Mouse (Mus musculus): ENCODE results near the gene Comt.

Comt gene

DNA sequence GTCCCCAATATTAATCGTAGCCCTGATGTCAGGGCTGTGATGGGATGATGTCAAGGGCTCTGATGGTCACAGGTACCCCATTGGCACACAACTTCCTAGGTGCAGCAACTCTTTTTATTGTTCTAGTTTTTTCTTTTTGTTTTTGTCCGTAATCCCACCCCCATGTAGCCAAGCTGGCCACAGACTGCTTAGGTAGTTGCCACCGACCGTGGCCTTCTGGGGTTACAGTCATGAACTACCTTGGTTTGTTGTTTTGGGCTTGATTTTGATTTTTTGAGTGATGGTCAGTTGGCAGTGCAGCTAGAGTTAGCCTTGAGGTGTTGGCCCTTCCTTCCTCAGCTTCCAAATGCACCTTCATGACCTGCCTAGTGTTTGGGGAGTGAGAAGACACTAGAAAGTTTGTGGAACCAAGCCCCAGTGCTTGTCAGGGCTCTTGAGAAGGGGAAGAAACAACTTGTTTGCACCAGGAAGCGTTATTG, at the start of gene Comt:
TSS of gene Comt (minus strand) at position 51 of the 479 bp plus-strand sequence.
- DNase-seq (ENCODE audit: low read depth in 2 of 2, low spot score in 2 of 2) = no peak

DNA sequence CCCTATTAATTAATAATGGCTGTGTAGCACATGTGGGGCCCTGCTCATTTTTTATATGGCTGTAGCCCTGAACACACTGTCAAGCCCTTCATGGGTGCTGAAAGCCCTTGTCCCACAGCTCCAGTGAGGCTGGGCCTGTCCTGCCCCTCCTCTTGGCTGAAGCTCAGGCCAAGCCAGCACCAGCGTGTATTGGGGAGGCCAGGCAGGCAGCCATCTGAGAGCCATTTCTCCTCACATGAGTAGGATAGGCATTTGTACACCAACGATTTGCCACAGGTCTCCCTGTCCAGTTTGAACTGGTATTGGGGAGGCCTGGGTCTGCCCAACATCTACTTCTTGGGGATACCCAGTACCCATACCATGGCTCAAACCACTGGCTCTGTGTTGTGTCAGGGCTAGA, 47.4 kb upstream of the Comt start:
- no peak for DNase-seq (ENCODE audit: low read depth in 2 of 2, low spot score in 2 of 2)

DNA sequence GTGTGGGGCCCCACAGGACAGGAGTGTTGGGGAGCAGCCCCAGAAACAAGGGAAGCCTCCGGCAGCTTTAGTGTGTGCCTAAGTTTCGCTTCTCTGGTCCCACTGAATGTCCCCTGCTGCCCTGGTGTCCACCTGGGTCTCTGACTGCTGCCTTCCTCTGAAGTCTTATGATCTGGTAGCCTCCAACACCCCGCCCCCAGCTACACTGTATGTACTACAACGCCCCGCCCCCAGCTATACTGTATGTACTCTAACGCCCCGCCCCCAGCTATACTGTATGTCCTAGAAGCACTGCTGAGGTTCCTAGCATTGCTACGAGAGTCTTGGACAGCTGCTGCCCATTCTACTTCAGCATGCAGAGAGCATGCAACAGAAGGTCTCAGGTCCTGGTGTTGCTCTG, 46.3 kb upstream of the Comt start:
- no peak for DNase-seq (ENCODE audit: low read depth in 2 of 2, low spot score in 2 of 2)

DNA sequence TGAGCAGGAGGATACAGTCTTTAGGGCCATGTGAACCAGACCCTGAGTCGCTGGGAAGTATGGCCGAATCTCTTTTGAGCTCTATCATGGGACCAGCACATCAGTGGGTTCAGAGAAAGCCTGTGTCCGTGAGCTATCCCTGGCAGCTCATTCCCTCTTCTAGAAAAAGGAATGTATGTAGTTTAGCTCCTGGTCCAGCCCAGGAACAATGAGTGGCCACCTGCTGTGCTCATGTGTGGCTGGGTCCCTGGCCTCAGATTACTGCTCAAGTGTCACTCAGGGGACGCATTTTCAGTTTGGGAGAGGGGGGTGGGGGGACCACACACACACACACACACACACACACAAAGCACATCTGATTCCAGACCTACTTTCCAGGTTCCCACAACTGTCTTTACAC, 45.8 kb upstream of the Comt start:
- no peak for DNase-seq (ENCODE audit: low read depth in 2 of 2, low spot score in 2 of 2)

DNA sequence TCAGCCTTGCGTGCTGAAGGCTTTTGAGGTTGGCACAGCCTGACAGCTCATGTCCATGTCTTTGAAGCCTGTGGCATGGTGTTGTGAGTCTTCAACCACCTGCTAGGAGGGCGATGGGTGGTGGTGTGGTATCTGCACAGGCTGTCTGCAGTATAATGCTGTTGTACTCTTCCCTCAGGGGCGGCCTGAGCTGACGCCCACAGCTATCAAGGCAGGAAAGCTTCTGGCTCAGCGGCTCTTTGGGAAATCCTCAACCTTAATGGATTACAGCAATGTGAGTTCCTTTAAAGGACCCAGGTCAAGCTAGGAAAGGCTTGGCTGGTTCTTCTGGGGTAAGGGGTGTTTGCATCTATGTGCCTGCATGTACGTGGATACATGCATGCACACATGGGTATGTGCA, 45.3 kb upstream of the Comt start:
- no peak for DNase-seq (ENCODE audit: low read depth in 2 of 2, low spot score in 2 of 2)

DNA sequence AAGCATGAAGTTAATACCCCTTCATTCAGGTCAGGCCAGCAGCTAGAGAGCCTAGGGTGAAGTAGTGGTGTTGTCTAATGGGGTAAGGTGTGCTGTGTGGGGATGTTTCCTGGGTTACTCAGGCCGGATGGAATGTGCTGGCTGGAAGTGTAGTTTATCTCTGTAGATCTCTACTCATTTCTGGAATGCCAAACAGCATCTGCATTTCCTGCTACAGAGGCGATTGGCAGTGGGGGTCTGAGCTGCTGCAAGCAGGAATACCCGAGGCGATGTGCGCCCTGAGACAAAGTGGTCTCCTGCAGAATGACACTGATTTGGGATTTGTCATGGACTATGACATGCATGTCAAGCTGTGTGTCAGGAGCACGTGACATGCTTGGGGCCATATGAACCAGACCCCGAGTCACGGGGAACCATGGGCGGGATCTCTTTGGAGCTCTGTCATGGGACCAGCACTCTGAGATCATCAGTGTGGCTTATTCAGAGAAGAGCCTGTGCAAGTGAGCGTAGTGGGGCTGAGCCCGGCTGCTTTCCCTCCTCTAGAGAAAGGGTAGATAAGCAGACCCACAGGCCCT, 44.8 kb upstream of the Comt start:
- DNase-seq (ENCODE audit: low read depth in 2 of 2, low spot score in 2 of 2) = no peak

DNA sequence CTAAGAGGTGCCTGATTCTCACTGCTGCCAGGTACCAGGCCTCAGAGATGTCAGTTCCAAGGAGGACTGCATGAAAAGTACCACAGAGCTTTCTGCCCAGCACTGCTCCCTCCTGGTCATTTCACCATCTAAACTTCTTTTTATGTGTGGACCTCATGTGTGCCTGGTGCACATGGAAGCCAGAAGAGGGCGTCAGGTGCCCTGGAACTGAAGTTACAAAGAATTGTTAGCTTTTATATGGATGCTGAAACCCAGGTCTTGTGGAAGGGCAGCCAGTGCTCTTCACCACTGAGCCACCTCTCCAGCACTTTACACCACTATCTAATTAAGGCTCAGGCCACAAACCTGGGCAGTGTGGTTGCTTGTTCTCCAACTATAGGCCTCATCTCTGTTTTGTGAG, 44.2 kb upstream of the Comt start:
- no peak for DNase-seq (ENCODE audit: low read depth in 2 of 2, low spot score in 2 of 2)

DNA sequence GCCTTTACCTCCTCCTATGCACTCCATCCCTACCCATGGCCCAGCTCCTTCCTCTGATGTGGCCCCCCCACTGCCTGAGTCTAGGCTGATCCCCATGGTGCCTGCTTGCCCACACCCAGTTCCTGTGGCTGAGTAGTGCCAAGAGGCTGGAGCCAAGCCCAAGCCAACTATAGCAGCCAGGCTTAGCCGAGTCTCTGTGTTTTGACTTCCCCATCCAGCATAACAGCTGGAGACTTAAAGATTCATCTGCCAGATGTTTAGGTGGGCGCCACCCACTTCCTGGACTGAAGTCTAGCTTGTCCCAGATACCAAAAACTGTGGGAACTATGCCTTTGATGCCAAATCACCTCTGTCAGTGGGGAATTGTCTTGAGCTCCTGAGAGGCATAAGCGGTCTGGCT, 37.6 kb upstream of the Comt start:
- no peak for DNase-seq (ENCODE audit: low read depth in 2 of 2, low spot score in 2 of 2)

DNA sequence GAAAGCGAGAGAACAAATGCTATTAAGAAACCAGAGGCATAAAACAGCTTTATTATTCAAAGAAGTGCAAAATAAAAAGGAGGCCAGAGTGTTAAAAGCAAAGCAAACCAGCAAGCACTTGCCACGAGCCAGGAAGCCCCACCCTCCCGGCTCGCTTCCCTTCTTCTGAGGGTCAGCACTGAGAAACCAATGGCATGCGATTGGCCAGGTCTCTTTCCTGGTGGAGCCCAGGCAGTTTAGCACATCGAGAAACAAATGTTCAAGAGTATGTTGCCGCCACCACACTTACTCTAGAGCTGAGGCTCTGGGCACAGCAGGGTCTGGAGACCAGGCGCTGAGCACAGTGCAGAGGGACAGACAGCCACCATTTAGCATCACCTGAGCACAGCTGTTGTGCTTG, 35.9 kb upstream of the Comt start:
- no peak for DNase-seq (ENCODE audit: low read depth in 2 of 2, low spot score in 2 of 2)

DNA sequence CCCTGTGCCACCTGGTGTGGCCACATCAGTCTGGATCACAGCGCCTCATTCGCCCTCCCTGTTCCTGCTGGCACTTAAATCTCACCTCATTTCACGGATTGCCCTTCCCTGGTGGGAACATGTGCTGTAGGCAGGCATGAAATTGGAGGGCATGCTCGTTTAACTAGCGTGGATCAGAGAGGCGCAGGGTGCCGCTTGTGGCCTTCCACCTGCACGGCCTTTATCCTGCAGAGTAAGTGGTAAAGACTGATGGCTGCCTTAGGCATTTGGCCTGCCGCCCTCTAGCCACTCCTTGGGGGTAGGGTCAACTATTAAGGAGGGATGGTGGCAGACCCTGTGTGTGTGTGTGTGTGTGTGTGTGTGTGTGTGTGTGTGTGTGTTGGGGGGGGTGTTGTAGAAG, 35.4 kb upstream of the Comt start:
- no peak for DNase-seq (ENCODE audit: low read depth in 2 of 2, low spot score in 2 of 2)

DNA sequence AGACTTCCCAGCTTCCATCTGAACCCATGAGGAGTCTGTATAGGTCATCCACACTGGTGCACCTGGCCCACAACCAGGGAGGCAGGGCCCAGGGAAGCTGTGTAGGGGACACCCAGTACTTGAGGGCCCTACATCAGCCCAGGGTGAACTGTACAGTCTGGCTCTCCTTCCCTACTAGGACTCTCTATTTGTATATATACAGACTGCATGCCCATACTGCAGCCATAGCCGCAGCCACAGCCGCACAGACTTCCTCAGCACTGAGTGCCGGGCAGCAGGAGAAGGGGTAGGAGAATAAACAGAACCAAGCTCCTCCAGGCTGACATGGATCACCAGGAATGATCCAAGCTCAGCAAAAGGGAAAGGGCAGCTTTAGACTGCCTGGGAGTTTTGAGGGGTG, 34.2 kb upstream of the Comt start:
- no peak for DNase-seq (ENCODE audit: low read depth in 2 of 2, low spot score in 2 of 2)

DNA sequence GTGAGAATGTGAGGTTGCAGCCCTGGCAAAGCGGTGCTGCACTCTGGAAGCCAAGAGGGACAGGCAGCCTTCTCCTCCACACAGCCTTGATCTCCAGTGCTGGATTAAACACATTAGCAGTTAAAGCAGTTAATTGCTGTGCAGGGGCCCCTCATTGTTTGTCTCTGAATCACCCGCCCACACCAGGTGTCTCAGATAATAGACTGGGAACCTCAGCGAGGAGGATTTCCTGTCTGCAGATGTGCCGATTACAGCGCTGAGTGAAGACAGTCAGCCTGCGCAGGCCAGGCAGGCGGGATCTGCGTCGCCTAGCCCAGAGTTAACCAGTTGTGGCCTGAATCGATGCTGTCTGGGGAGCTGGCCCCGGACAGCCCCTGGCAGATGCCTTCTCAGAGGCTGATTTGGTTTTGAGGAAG, 33.3 kb upstream of the Comt start:
- peak; percentile 37 to 39 for DNase-seq (ENCODE audit: low read depth in 2 of 2, low spot score in 2 of 2)

DNA sequence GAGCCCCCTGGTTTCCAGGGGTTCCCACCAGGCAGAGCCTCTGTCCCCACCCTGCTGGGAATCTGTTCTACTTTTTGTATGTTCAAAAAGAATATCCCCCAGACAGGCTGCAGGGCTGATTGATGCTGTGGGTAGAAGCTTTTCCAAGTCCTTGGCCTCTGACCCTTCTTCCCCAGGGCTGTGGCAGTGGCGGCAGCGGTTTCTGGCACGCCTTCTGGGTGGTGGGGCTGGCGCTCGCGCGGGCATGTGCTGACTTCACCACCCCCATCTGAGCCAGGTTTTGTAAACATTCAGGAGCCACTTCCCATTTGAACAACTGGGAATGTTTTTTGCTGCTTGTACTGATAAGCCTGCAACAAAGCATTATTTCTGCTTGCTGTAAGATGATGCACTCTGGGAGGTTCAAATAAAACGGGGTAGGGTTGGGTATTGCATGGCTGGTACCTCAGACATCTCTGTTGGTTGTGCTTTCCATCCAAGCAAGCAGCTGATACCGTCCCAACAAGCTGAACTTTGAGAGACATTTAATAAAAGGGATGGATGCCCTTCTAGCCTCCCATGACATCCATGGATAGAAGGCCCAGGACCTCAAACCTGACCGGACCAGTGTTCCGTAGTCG, 32.8 kb upstream of the Comt start:
- no peak for DNase-seq (ENCODE audit: low read depth in 2 of 2, low spot score in 2 of 2)

DNA sequence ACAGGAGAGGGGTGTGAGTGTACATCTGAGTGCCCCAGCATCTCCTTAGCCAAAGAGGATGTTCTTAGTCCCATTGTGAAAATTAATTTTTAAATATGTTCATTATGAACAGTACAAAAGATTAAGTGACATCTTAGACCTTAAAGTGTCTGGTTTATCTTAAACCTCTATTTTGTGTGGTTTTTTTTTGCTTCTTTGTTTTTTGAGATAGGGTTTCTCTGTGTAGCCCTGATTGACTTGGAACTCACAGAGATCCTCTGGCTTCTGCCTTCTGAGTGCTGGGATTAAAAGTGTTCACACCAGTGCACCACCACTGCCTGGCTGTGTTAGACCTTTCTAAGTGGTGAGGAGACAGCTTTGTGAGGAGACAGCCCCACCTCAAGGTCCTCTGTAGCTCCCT, 32.0 kb upstream of the Comt start:
- DNase-seq (ENCODE audit: low read depth in 2 of 2, low spot score in 2 of 2) = no peak

DNA sequence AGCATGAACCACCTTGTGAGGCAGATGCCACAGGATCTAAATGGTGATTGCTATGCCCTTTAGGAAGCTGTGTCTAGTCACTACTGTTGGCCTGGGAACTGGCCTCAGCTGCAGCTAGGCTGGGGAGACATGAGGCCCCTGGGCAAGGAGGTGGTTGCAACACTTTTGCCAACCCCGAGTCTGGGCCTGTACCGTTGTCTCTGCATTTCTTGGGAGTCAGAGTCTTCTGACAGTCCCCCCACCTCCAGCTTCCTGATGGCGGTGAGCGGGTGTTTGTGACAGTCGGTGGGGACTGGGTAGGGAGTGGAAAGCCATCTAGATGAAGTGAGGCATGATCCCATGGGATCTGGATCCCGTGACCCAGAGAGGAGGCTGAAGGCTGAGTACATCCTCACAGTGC, 28.8 kb upstream of the Comt start:
- no peak for DNase-seq (ENCODE audit: low read depth in 2 of 2, low spot score in 2 of 2)

DNA sequence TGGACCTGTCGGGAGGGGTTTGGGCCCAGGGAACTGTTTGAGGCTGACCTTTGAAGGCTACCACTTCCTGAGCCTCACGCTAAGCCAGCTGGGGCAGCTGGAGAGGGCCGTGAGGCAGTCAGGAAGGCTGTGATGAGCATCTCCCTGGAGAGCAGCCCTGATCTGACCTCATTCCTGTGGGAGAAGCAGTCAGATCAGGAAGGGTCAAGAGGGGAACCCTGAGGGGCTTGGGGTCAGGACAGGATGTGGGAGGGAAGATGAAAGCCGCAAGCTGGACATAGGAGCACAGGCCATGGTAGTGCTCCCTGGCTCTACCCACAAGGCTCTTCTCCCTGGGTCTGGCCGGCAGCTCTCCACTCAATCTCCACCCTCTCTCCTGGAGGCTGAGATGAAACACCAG, 27.2 kb upstream of the Comt start:
- DNase-seq (ENCODE audit: low read depth in 2 of 2, low spot score in 2 of 2) = no peak

DNA sequence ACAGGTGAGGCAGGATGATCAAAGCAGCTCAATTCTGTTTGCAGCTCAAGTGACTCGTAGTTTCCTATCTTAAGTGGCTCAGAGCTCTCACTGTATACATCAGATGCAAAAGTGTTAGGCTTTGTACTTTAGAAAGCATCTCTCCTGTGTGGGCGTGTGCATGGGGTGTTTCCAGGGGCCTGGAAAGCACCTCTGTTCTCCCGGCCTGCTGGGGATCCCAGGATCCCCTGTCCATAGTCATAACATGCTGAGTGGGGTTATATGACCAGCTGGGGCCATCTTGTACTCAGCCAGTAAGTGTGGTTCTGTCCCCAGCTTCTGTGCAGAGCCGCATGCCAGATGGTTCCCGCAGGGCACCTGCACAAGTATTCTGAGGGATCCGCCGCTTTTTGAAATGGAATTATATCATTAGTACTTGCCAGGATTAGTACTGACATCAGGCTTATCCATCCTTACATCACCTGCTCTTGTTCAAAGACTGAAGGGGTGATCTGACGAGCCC, 25.8 kb upstream of the Comt start:
- DNase-seq (ENCODE audit: low read depth in 2 of 2, low spot score in 2 of 2) = no peak

DNA sequence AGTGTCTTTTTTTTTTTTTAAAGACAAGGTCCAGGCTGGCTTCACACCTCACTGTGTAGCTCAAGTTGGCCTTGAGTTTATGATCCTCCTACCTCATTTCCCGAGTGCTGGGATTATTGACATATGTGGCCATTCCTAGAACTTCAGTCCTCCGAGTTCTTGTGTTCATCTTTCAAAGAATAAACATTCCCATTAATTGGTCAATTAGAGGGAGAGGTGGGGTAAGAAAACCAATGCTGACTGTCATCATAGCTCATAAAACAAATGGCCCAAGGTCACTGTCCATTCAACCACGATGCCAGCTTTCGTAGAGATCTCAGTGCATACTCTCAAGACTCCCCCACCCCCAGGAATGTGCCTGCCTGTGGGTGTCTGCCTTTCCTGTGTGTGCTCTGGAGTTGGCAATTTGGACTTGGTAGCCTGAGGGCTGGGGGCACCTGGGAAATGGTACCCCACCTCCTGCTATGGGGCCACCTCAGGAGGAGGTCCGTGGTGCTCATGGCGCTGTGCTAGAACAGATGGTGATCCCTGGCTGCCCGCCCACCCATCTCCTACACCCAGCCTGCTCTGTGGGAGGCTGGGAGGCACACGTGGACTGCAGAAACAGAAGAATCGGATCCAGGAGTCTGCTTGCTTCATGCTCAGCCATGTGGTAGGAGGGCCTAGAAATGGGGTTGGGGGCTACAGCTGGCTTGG, 25.0 kb upstream of the Comt start:
- DNase-seq (ENCODE audit: low read depth in 2 of 2, low spot score in 2 of 2) = no peak

DNA sequence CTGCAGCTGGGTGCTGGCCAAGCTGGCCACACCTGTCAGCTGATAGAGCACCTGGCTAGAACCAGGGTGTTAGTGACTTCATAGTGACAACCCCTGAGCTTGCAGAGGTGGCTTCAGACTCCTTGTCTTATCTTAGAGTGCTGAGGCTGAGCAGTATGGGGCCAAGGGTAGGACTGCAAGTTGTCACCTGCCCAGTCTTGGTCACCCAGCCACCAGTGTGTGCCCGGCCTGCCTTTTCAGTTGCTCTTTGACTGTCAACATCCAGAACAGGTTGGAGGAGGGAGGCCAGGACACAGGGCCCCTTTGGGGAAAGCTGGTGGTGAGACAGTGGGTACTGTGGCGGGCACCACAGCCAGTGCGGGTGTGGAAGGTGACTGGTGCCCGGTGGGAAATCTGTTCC, 22.4 kb upstream of the Comt start:
- no peak for DNase-seq (ENCODE audit: low read depth in 2 of 2, low spot score in 2 of 2)

DNA sequence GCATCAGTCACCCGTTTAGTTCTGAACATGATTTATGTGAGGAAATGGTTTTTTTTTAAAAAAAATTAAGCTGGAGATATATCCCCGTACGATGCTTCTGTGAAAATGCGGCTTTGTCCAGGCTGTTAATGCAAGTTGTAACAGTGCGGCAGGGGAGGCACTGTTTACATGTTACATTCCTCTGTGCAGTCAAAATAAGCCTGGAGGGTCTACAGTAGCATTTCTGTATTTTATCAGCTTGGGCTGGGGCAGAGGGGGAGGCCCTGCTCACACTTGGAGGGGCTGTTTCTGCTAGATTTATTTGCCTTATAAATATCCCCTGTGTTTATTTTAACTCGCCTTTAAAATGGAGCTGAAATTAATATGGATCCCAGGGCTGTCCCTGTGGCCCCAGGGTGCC, 21.5 kb upstream of the Comt start:
- DNase-seq (ENCODE audit: low read depth in 2 of 2, low spot score in 2 of 2) = no peak

DNA sequence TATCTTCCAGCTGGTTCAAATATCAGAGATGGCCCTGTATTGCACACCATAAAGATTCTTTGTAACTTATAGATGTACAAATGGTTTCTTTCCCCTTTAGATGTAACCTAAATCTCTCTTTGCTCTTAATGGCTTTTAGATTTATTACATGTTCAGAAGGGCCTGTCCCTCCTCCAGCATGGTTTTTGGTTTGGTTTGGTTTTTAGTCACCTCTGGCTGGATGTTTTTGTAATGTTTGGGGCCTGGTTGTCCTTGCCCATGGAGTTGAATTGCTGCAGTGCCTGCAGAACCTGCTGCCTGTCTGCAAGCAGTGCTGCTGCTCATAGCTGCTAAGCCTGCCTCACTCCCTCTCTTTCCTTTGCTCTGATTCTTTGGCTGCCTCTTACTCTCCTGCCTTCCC, 20.6 kb upstream of the Comt start:
- DNase-seq (ENCODE audit: low read depth in 2 of 2, low spot score in 2 of 2) = no peak

DNA sequence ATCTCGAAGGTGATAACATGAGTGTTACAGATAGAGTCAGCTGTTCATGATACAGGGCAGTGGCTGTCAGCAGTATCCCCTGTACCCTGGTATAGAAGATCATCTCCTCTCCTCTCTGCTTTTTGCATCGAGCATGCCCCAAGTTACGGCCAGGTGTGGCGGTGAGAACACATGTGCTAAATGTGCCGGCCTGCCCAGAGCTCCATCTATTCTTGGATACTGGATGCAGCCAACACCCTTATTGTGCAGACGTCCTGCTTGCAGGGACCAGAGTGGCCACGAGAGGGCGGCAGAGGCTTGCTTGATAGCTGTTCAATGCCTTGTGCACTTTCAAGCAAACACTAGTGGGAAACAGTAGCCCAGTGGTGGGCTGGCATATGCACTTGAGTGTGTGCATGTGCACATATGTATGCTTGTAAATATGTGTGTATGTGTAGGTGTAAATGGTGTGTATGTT, 16.8 kb upstream of the Comt start:
- DNase-seq (ENCODE audit: low read depth in 2 of 2, low spot score in 2 of 2) = peak; percentile 89 to 93
